Mouse (Mus musculus) forebrain, embryonic 10.5 days (tissue): ENCODE results near the gene Catsperz. TPM values are rescaled to one million over a fixed set of nuclear protein-coding genes. Genes with fewer than 3 reads are reported as not detected.
"Not testable (repeated sequence)": the region's sequence is repeated elsewhere in the genome, so short reads cannot be mapped to it uniquely, and the experiment has no call there.

Experiments
- DNase-seq: peaks from one replicate; pipeline ENCODE4 v3.0.0-alpha.2; 2017; ENCODE audit warnings: low spot score; ENCODE audit errors: extremely low spot score
- H3K27ac ChIP-seq: fragments of 300-500 bp; sonication (generic); 2 replicates; pipeline ENCODE4 v1.5.1; 2016; ENCODE audit warnings: mild to moderate bottlenecking
- H3K27me3 ChIP-seq: fragments of 300-500 bp; sonication (generic); 2 replicates; pipeline ENCODE4 v1.6.1; 2016; ENCODE audit warnings: mild to moderate bottlenecking; ENCODE audit not compliant: poor library complexity, severe bottlenecking
- H3K36me3 ChIP-seq: fragments of 300-500 bp; sonication (generic); replicated peaks from 2 replicates; pipeline ENCODE4 v1.6.1; 2016; ENCODE audit warnings: mild to moderate bottlenecking, moderate library complexity
- H3K4me1 ChIP-seq: fragments of 300-500 bp; sonication (generic); 2 replicates; pipeline ENCODE4 v1.6.1; 2016
- H3K4me3 ChIP-seq: fragments of 300-500 bp; sonication (generic); 2 replicates; pipeline ENCODE4 v1.5.1; 2016; ENCODE audit warnings: mild to moderate bottlenecking, moderate library complexity
- H3K9me3 ChIP-seq: fragments of 300-500 bp; sonication (generic); 2 replicates; pipeline ENCODE4 v1.6.1; 2016; ENCODE audit warnings: mild to moderate bottlenecking, moderate library complexity
- WGBS: fragments of 180-500 bp; shearing (Covaris S2); methylation state at CpG from one replicate; pipeline ENCODE4 v1.1.7; 2016; 5-methylcytosine and 5-hydroxymethylcytosine counted together
- polyA plus RNA-seq: library from polyadenylated mRNA; unstranded; fragments of >200 nt; fragmentation: Nextera tagmentation; extraction: Ambion mirVana; gene quantifications from 2 replicates; pipeline ENCODE4 v1.2.1, GENCODE M21; 2016

Gene Catsperz
- polyA plus RNA-seq, 1 experiment from 2014 or later = 0.55 TPM

DNA sequence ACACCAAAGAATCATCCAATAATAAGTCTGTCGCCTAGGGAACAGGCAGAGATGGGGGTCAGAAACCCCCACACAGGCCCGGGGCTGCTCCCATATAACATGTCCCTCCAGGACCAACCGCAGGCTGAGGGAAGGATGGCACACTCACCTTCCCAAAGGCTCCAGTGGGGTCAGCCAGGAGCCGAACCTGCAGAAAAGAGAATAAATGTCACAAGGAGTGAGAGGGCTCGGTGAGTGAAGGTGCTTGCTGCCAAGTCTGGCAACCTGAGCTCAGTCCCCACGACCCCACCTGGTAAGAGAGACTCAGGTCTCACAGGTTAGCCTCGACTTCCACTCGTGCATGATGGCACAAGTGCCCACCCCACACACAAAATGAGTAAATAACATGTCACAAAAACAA lies 18.1 kb downstream of the Catsperz start:
- H3K36me3 ChIP-seq = peaks cover 53% of the 10 kb centered on the region

DNA sequence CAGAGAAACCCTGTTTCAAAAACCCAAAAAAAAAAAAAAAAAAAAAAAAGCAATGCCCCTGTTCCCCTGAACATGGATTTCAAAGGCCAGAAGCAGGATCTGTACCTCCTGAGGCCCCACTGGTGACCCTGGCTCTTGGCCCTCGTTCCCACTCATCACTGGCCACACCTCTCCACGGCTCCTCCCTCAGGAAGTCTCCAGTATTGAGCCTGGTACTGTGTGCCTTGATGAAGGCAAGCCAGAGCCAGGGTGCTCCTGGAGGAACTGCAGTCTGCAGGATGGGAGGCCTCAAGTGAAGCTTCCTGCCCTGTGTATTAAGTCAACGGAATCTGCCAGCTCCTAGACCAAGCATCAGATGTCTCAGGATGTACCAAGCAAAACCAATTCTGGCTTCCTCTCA lies 19.0 kb downstream of the Catsperz start:
- H3K36me3 ChIP-seq = peaks cover 44% of the 10 kb centered on the region
- peaks cover 32% of the 10 kb centered on the region for H3K4me1 ChIP-seq
- H3K27ac ChIP-seq = no peak overlapping the region
- 85% methylated on average over 3 of the region's 3 CpGs for WGBS
- no peak for DNase-seq
- no peaks in the 10 kb centered on the region for H3K27me3 ChIP-seq
- no peaks in the 10 kb centered on the region for H3K9me3 ChIP-seq
- no peak overlapping the region for H3K4me3 ChIP-seq

More for the DNA sequence above, 18.1 kb downstream of the Catsperz start:
- Histone ChIP-seq H3K4me1 (peaks cover 39% of the 10 kb centered on the region), H3K27ac (no peak overlapping the region), H3K4me3 (no peak overlapping the region), H3K9me3 (no peaks in the 10 kb centered on the region), H3K27me3 (no peaks in the 10 kb centered on the region)
- WGBS = 95% methylated on average over 8 of the region's 8 CpGs
- no peak for DNase-seq

DNA sequence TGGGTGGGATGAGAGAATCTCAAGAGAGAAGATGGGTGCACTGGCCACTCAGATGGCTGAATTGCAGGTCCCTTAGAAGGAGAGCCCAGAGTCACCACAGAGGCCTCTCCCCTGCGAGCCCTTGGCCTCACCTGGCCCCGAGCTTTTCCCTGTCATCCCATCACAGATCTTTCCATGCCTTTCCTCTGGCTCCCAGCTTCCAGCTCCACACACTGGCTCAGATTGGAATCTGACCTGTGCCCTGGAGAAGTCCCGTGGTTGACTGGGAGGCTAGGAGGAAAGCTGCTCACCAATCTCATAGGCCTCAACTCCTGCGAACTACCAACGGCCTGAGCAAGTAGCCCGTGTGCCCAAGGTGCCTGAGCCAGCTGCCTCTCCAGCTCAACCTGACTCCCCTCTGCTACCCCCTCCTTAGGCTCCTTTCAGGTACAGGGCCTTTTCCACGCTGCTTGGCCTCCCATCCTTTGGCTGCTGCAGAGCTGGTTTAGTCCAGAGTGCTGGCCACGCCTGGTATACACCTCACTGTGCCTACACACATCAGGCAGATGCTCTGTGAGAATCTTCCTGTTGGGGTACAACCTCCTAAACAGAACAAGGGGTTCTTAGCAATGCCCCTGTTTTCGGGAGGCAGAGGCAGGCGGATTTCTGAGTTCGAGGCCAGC lies 19.6 kb downstream of the Catsperz start:
- DNase-seq = no peak
- 91% methylated on average over 11 of the region's 11 CpGs for WGBS
- Histone ChIP-seq H3K4me1 (peaks cover 28% of the 10 kb centered on the region), H3K36me3 (peaks cover 40% of the 10 kb centered on the region), H3K9me3 (no peaks in the 10 kb centered on the region), H3K4me3 (no peak overlapping the region), H3K27ac (no peak overlapping the region), H3K27me3 (no peaks in the 10 kb centered on the region)

DNA sequence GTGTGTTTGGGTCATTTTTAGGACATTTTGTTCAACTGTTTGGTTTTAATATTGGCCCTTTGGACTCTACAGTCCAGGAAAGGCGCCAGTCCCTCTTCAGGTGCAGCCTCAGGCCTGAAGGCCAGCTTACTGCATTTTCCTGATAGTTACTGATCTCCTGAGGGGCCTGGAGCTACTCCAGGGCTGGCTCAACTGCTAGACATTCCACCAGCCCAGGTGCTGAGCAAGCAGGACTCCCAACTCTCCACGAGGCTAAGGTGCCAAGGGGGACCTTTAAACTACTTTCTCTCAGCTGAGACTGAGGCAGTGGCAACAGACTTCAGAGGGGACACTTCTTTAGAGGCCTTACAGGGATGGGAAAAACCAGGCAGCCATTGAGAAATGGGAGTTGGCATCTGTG lies 20.3 kb downstream of the Catsperz start:
- Histone ChIP-seq H3K27me3 (no peaks in the 10 kb centered on the region), H3K27ac (no peak overlapping the region)
- 84% methylated on average over 2 of the region's 2 CpGs for WGBS

DNA sequence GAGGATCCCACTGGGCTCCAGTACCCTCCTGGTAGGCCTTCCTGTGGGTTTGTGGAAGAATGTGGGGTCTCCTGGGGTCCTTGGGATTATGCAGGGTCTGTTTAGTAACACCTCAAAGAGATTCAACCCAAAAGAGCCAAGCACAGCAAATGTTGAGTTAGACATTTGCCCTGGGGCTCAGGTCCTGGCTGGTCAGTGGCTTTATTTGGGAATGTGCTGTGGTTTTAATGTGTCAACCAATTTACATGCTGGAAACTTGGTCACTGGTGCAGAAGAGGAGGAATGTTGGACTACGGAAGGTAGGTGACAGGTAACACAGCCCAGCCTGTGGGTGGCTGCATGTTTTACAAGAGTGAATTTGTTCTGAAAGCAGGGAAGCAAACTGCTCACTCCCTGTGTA lies 22.1 kb downstream of the Catsperz start:
- peaks cover 40% of the 10 kb centered on the region for H3K36me3 ChIP-seq
- no peaks in the 10 kb centered on the region for H3K27me3 ChIP-seq
- WGBS = 94% methylated on average over 1 of the region's 1 CpGs
- H3K4me3 ChIP-seq = no peak overlapping the region
- no peak for DNase-seq
- H3K27ac ChIP-seq = no peak overlapping the region
- peaks cover 6% of the 10 kb centered on the region; the same call in 1 of the 2 replicates for H3K9me3 ChIP-seq
- peaks cover 12% of the 10 kb centered on the region for H3K4me1 ChIP-seq

More for the DNA sequence above, 20.3 kb downstream of the Catsperz start:
- Histone ChIP-seq H3K4me1 (peaks cover 28% of the 10 kb centered on the region), H3K36me3 (peaks cover 40% of the 10 kb centered on the region), H3K4me3 (no peak overlapping the region), H3K9me3 (peaks cover 6% of the 10 kb centered on the region; the same call in 1 of the 2 replicates)
- no peak for DNase-seq

DNA sequence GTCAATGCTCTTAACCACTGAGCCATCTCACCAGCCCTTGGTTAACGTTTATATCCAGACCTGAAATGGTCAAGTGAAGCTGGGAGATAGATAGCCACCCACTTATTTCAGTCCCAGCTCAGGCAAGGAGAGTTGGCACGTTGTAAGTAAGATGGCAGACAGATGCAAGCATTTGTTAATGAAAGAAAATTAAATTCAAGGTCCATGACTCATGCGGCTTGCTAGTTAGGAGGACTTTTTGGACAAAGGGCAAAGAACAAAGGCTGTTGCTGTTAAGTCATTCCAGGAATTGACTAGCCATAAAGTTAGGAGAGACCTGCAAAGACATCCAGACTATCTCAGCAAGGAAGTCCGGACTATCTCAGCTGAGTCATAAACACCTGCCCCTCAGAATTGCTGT lies 25.5 kb downstream of the Catsperz start:
- 83% methylated on average over 4 of the region's 4 CpGs for WGBS
- no peak for DNase-seq
- H3K27me3 ChIP-seq = no peaks in the 10 kb centered on the region
- H3K4me3 ChIP-seq = no peak overlapping the region
- no peak overlapping the region for H3K27ac ChIP-seq
- H3K36me3 ChIP-seq = peaks cover 7% of the 10 kb centered on the region; the same call in 1 of the 2 replicates
- H3K4me1 ChIP-seq = no peaks in the 10 kb centered on the region
- H3K9me3 ChIP-seq = peaks cover 14% of the 10 kb centered on the region; the same call in 1 of the 2 replicates

DNA sequence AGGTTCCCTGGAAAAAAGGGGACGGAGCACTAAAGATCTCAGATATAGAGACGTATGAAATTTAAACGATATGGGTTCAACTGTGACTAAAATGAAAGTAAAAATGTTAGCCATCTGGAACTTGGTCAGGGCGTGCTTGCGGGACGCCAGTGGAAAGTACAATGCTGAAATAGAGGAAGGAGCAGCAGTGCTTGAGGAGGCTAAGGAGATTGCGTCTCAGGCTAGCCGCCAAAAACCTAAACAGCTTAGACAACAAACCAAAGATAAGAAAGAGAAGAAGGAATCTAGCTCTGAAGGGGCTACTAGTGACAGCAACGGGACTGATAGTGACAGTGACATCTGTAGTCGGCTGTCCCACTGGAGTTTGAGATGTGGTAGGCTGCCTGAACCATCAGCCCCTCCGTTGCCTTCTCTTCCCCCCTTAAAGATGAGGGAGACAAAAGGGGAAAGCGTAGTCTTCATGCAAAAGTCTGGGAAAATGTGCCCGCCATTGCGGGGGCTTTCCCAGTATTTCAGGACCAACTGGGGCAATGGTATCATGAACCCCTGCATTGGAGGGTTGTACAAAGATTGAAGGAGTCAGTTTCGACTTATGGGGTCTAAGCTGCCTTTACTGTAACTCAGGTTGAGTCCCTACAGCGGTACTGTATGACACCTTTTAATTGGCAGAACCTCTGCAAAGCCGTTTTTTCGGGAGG lies 29.4 kb downstream of the Catsperz start:
- H3K4me3 ChIP-seq, H3K27me3 ChIP-seq, DNase-seq, H3K27ac ChIP-seq, H3K36me3 ChIP-seq, H3K4me1 ChIP-seq: not testable (repeated sequence)
- H3K9me3 ChIP-seq = peaks cover 14% of the 10 kb centered on the region; the same call in 1 of the 2 replicates
- WGBS = 93% methylated on average over 18 of the region's 18 CpGs

DNA sequence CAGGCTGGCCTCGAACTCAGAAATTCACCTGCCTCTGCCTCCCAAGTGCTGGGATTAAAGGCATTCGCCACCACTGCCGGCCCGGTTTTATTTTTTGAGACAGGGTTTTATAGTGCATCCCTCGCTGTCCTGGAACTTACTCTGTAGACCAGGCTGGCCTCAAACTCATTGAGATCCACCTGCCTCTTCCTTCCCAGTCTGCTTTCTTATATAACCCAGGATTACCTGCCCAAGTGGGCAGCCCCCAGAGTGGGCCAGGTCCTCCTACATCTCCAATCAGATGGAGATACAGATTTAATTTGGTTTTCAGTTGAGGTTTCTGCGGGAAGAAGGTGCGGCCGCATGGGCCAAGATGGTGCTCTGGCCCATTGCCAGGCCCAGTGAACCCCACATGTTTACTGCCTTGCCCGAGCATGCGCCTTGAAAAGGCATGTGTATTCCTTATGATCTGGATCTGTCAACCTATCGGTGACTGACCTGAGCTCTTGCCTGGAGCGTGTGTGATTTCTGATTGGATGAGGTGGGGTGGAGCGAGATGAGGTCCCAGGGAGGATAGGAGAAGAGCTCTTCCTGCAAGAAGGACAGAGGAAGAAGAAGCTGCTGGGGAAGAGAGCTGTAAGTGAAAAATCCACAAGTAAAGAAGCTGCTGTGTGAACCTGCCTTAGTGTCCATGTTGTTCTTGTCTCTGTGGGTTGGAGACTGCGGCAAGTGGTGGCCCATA lies 31.3 kb downstream of the Catsperz start:
- no peak for DNase-seq
- no peaks in the 10 kb centered on the region for H3K4me1 ChIP-seq
- peaks cover 8% of the 10 kb centered on the region; the same call in 1 of the 2 replicates for H3K9me3 ChIP-seq
- 95% methylated on average over 14 of the region's 14 CpGs for WGBS
- H3K36me3 ChIP-seq = no peaks in the 10 kb centered on the region
- no peak overlapping the region for H3K4me3 ChIP-seq
- no peak overlapping the region for H3K27ac ChIP-seq
- no peaks in the 10 kb centered on the region for H3K27me3 ChIP-seq

DNA sequence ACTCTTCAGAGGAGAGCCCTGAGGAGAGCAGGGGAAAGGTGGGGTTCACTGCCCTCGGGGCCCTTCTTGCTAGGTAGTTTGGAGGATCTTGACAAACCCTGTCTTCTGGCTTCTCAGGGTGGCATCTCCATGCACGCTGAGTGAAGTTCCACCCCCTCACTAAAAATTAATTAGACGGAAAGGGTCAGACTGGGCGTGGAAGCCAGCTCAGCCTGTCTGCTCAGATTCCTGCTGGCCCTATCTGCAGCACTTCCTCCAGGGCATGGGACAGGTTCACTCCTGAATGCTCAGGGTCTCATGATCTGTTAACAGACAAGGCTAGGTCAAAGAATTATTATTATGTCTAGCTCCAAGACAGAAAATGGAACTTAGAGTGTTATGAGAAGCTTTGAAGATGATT lies 32.7 kb downstream of the Catsperz start:
- Histone ChIP-seq H3K27me3 (no peaks in the 10 kb centered on the region), H3K9me3 (peaks cover 8% of the 10 kb centered on the region; the same call in 1 of the 2 replicates), H3K4me1 (no peaks in the 10 kb centered on the region), H3K4me3 (no peak overlapping the region), H3K27ac (no peak overlapping the region), H3K36me3 (no peaks in the 10 kb centered on the region)
- 74% methylated on average over 4 of the region's 4 CpGs for WGBS
- no peak for DNase-seq

DNA sequence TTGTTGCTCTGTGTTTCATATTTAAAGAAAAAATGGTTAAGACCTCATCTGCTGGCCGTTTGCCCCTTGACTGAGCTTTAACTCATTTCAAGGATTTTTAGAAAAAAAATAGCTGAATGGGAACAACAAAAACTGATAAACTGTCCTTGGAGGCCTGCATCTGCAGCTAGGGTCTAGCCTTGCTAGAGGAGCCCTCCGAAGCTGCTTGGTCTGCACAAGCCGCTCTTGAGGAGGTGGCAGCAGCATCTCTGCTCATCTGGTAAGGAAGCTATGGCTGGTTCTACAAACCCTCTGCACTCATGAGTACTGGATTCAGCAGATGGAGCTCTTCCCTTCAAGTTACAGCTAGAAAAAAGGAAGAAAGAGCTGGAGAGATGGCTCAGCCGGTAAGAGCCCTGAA lies 47.2 kb downstream of the Catsperz start:
- no peak overlapping the region for H3K4me3 ChIP-seq
- H3K27ac ChIP-seq = no peak overlapping the region
- H3K27me3 ChIP-seq = no peaks in the 10 kb centered on the region
- WGBS = 83% methylated on average over 4 of the region's 4 CpGs
- DNase-seq = no peak
- no peaks in the 10 kb centered on the region for H3K4me1 ChIP-seq
- no peaks in the 10 kb centered on the region for H3K36me3 ChIP-seq
- H3K9me3 ChIP-seq = peaks cover 11% of the 10 kb centered on the region

DNA sequence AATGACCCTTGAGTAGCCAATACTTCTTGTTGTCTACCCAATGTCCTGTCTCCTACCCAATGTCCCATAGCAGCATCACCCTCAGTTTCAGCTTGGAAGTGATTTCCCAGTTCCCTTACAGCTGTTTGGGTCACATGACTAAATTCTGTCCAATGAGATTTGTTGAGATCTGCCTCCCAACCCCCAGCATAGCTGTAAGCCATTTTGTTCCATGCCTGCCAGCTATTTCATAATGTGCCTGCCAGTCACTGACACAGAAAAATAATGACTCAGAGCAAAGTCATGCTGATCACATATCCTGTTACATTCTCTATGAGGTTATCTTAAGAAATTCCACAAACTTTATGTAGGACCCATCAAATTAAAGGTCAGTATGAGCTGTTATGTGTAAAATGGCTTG lies 48.4 kb downstream of the Catsperz start:
- no peak for DNase-seq
- no peaks in the 10 kb centered on the region for H3K36me3 ChIP-seq
- H3K4me3 ChIP-seq = no peak overlapping the region
- no peaks in the 10 kb centered on the region for H3K27me3 ChIP-seq
- H3K9me3 ChIP-seq = peaks cover 11% of the 10 kb centered on the region
- H3K4me1 ChIP-seq = no peaks in the 10 kb centered on the region; the same call in 1 of the 2 replicates
- no peak overlapping the region for H3K27ac ChIP-seq

DNA sequence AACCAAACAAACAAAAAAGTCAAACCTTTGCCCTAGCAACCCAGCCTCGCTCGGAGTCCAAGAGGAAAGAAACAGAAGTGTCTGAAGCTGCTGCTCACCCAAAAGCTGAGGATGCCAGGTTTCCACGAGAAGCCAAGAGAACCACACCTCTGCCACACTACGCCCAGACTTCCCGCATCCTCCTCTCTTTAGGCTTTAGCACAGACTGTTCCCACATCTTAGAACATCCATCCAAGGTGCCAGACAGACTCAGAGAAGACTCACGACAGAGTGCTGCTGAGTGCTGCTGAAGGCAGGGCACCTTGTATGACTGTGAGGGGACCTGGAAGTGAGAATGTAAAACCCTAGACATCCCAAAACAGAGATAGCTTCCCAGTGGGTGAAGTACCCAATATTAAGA lies 49.3 kb downstream of the Catsperz start:
- no peaks in the 10 kb centered on the region for H3K27me3 ChIP-seq
- H3K4me3 ChIP-seq = no peak overlapping the region
- H3K4me1 ChIP-seq = no peaks in the 10 kb centered on the region; the same call in 1 of the 2 replicates
- no peak overlapping the region for H3K27ac ChIP-seq
- DNase-seq = no peak
- H3K36me3 ChIP-seq = no peaks in the 10 kb centered on the region
- 88% methylated on average over 6 of the region's 6 CpGs for WGBS
- H3K9me3 ChIP-seq = peaks cover 9% of the 10 kb centered on the region

DNA sequence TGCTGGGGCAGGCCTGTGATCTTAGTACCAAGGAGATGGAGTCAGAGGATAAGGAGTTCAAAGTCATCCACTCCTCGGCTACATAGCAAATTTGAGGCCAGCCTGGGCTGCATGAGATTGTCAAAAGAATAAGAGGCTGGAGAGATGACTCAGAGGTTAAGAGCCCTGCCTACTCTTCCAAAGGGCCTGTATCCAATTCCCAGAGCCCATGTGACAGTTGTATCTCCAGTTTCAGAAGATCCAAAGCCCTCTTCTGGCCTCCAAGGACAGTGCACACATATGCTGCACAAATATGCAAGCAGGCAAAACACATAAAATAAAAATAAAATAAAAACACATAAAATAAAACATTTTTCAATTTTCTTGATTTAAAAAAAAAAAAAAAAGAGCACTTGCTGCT lies 50.9 kb downstream of the Catsperz start:
- Histone ChIP-seq H3K27me3 (no peaks in the 10 kb centered on the region), H3K4me3 (no peak overlapping the region), H3K4me1 (peaks cover 3% of the 10 kb centered on the region), H3K27ac (no peak overlapping the region), H3K9me3 (no peaks in the 10 kb centered on the region), H3K36me3 (no peaks in the 10 kb centered on the region)
- 91% methylated on average over 1 of the region's 1 CpGs for WGBS
- no peak for DNase-seq
